Mouse (Mus musculus) liver, postnatal 0 days (tissue): ENCODE data around the gene Cdc42ep3. TPM values are rescaled to one million over a fixed set of nuclear protein-coding genes. Genes with fewer than 3 reads are reported as not detected.

Experiments
- ATAC-seq: fragments of 200-750 bp; cut with Nextera tagmentation; 2 replicates; pipeline ENCODE4 v1.8.0; 2017; ENCODE audit warnings: mild to moderate bottlenecking, moderate library complexity
- DNase-seq: peaks from one replicate; pipeline ENCODE4 v3.0.0-alpha.2; 2016
- H3K27ac ChIP-seq: fragments of 300-500 bp; sonication (generic); 2 replicates; pipeline ENCODE4 v1.5.1; 2014; ENCODE audit warnings: antibody characterized with exemption, moderate library complexity, mild to moderate bottlenecking, low read depth
- H3K27me3 ChIP-seq: fragments of 300-500 bp; sonication (generic); 2 replicates; pipeline ENCODE4 v1.6.1; 2014; ENCODE audit warnings: low read length, control low read depth, mixed read lengths; ENCODE audit not compliant: insufficient read depth
- H3K36me3 ChIP-seq: fragments of 300-500 bp; sonication (generic); replicated peaks from 2 replicates; pipeline ENCODE4 v1.6.1; 2014; ENCODE audit warnings: mild to moderate bottlenecking, control low read depth, low read length, moderate library complexity, mixed read lengths; ENCODE audit not compliant: insufficient read depth
- H3K4me1 ChIP-seq: fragments of 300-500 bp; sonication (generic); 2 replicates; pipeline ENCODE4 v1.6.1; 2014; ENCODE audit warnings: antibody characterized with exemption, mild to moderate bottlenecking, control low read depth; ENCODE audit not compliant: insufficient read depth
- H3K4me2 ChIP-seq: fragments of 300-500 bp; sonication (generic); 2 replicates; pipeline ENCODE4 v1.6.1; 2014; ENCODE audit warnings: low read depth, mild to moderate bottlenecking, low read length, moderate library complexity, mixed read lengths
- H3K4me3 ChIP-seq: fragments of 300-500 bp; sonication (generic); 2 replicates; pipeline ENCODE4 v1.5.1; 2014; ENCODE audit warnings: low read depth, low read length
- H3K9ac ChIP-seq: fragments of 300-500 bp; sonication (generic); replicated peaks from 2 replicates; pipeline ENCODE4 v1.6.1; 2014; ENCODE audit warnings: mild to moderate bottlenecking, moderate library complexity
- H3K9me3 ChIP-seq: fragments of 300-500 bp; sonication (generic); 2 replicates; pipeline ENCODE4 v1.6.1; 2016; ENCODE audit warnings: mild to moderate bottlenecking, control low read depth, low read length, mixed read lengths
- CTCF ChIP-seq: sonication (generic); IDR thresholded peaks from 2 replicates; pipeline ENCODE4 v1.5.1; 2016; ENCODE audit warnings: antibody characterized with exemption, low read depth
- EP300 ChIP-seq: IDR thresholded peaks from 2 replicates; pipeline ENCODE4 v1.6.1; 2016; ENCODE audit warnings: antibody characterized with exemption, low read depth, mild to moderate bottlenecking
- WGBS: fragments of 180-500 bp; shearing (Covaris S2); extraction: QIAGEN DNeasy Blood & Tissue Kit; methylation state at CpG from one replicate; pipeline ENCODE4 v1.1.7; 2014; ENCODE audit not compliant: insufficient replicate concordance; 5-methylcytosine and 5-hydroxymethylcytosine counted together
- polyA plus RNA-seq: library from polyadenylated mRNA; unstranded; fragments of >200 nt; fragmentation: Nextera tagmentation; extraction: Ambion mirVana; gene quantifications from 2 replicates; pipeline ENCODE4 v1.2.1, GENCODE M21; 2015

Cdc42ep3 gene
- polyA plus RNA-seq, 1 experiment from 2014 or later: 32.7 TPM

DNA sequence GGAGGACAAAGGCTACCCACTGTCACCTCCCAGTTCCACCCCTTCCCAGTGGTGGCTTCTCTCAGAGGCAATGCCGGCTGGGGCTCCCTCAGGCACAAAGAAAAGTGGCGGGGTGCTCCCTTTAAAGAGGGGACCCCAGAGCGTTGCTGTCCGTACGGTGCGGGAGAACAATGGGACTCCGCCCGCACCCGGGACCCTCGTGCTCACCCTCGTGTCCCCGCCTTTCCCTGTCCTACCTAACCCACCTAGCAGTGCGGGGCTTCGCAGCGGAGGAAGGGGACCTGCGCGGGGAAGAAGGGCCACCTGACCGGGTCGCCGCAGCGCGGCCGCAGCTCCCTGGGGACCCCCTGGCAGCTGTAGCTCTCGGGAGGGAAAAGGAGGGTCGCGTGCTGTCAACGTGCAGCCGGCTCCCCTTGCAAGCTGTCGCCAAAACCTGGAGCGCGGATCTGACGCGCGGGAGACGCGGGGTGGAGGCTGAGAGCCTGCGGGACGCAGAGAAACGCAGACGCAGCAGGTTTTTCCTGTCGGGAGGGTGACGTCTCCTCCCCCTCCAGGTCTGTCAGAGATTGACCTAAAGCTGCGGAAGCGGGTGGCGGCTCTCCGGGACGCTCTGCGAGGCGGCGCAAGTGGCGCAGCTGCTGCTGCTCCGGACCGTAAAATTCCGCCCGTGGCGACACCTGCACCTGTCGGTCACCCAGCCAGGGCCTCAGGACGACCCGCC is 540 bp upstream of the Cdc42ep3 start:
- H3K4me3 ChIP-seq: peak overlapping the region; percentile 81
- ATAC-seq (peak; percentile 41), DNase-seq (peak; percentile 81)
- H3K27ac ChIP-seq: peak overlapping the region; percentile 92
- no peaks in the 10 kb centered on the region for H3K9me3 ChIP-seq
- peaks cover 38% of the 10 kb centered on the region for H3K4me1 ChIP-seq
- TF ChIP-seq EP300 (peak; percentile 13; the same call in 1 of the 2 replicates), CTCF (0 out of 2 replicates have a peak, but pooled peaks have one; percentile 15)
- peak overlapping the region; percentile 100 for H3K4me2 ChIP-seq
- peaks cover 25% of the 10 kb centered on the region for H3K27me3 ChIP-seq
- 0 out of 2 replicates have a peak, but pooled peaks cover 3% of the 10 kb centered on the region for H3K36me3 ChIP-seq
- WGBS: under 1% methylated on average over 59 of the region's 59 CpGs
- peak overlapping the region; percentile 91 for H3K9ac ChIP-seq

- TF ChIP-seq EP300: no peak
- no peak for TF ChIP-seq CTCF
- Histone ChIP-seq H3K4me1 (peaks cover 49% of the 10 kb centered on the region), H3K9ac (peak overlapping the region; percentile 91)
These were observed 782 bp downstream of the Cdc42ep3 start for GRCm38 (mm10) chr17:79354174-79354443.

GRCm38 (mm10) chr17:79353446-79354173 is 1.3 kb downstream of the Cdc42ep3 start:
- H3K36me3 ChIP-seq: peaks cover 16% of the 10 kb centered on the region; the same call in 1 of the 2 replicates
- peak overlapping the region; percentile 92; the same call in 1 of the 2 replicates for H3K27ac ChIP-seq
- no peak for DNase-seq
- H3K9me3 ChIP-seq: no peaks in the 10 kb centered on the region
- peaks cover 54% of the 10 kb centered on the region for H3K4me1 ChIP-seq
- H3K9ac ChIP-seq: peak overlapping the region; percentile 91
- ATAC-seq: no peak
- TF ChIP-seq EP300: no peak
- TF ChIP-seq CTCF: no peak
- peaks cover 25% of the 10 kb centered on the region for H3K27me3 ChIP-seq
- 9% methylated on average over 16 of the region's 16 CpGs for WGBS
- peak overlapping the region; percentile 81 for H3K4me3 ChIP-seq
- H3K4me2 ChIP-seq: peak overlapping the region; percentile 100

More at GRCm38 (mm10) chr17:79354174-79354443, 782 bp downstream of the Cdc42ep3 start:
- Histone ChIP-seq H3K27ac (peak overlapping the region; percentile 92), H3K4me2 (peak overlapping the region; percentile 100), H3K4me3 (peak overlapping the region; percentile 81), H3K36me3 (peaks cover 13% of the 10 kb centered on the region; the same call in 1 of the 2 replicates), H3K9me3 (no peaks in the 10 kb centered on the region), H3K27me3 (peaks cover 25% of the 10 kb centered on the region)
- WGBS: 0% methylated on average over 6 of the region's 6 CpGs
- ATAC-seq (no peak), DNase-seq (no peak)

GRCm38 (mm10) chr17:79350751-79351191 is 4.1 kb downstream of the Cdc42ep3 start:
- Histone ChIP-seq H3K9me3 (no peaks in the 10 kb centered on the region), H3K4me2 (peak overlapping the region; percentile 100), H3K4me3 (peak overlapping the region; percentile 81), H3K9ac (0 out of 2 replicates have a peak overlapping the region, but pooled peaks have one; percentile 6), H3K27me3 (peaks cover 20% of the 10 kb centered on the region), H3K27ac (peak overlapping the region; percentile 88), H3K36me3 (peaks cover 22% of the 10 kb centered on the region), H3K4me1 (peaks cover 60% of the 10 kb centered on the region)
- peak; percentile 28 for TF ChIP-seq CTCF
- TF ChIP-seq EP300: peak; percentile 97
- WGBS: 45% methylated on average over 11 of the region's 11 CpGs
- DNase-seq: peak; percentile 72
- ATAC-seq: peak; percentile 74

- H3K4me1 ChIP-seq: peaks cover 54% of the 10 kb centered on the region
- DNase-seq: no peak
- H3K27ac ChIP-seq: peak overlapping the region; percentile 26; the same call in 1 of the 2 replicates
- WGBS: 81% methylated on average over 4 of the region's 4 CpGs
- no peak for TF ChIP-seq CTCF
- no peak overlapping the region for H3K9ac ChIP-seq
- H3K36me3 ChIP-seq: peaks cover 32% of the 10 kb centered on the region
- H3K9me3 ChIP-seq: no peaks in the 10 kb centered on the region
- H3K4me3 ChIP-seq: no peak overlapping the region
- no peak for ATAC-seq
- H3K4me2 ChIP-seq: peak overlapping the region; percentile 100; the same call in 1 of the 2 replicates
- peaks cover 10% of the 10 kb centered on the region; the same call in 1 of the 2 replicates for H3K27me3 ChIP-seq
These were observed 5.5 kb downstream of the Cdc42ep3 start for GRCm38 (mm10) chr17:79349371-79349770.

- H3K9ac ChIP-seq: no peak overlapping the region
- no peaks in the 10 kb centered on the region for H3K9me3 ChIP-seq
- H3K27me3 ChIP-seq: 0 out of 2 replicates have a peak, but pooled peaks cover 3% of the 10 kb centered on the region
- peaks cover 58% of the 10 kb centered on the region for H3K4me1 ChIP-seq
- 37% methylated on average over 7 of the region's 7 CpGs for WGBS
- no peak for TF ChIP-seq CTCF
- TF ChIP-seq EP300: no peak
- H3K36me3 ChIP-seq: peaks cover 35% of the 10 kb centered on the region
- no peak for DNase-seq
- peak overlapping the region; percentile 74 for H3K27ac ChIP-seq
- no peak for ATAC-seq
- peak overlapping the region; percentile 22 for H3K4me2 ChIP-seq
- H3K4me3 ChIP-seq: no peak overlapping the region
These were observed 6.8 kb downstream of the Cdc42ep3 start for GRCm38 (mm10) chr17:79347920-79348589.
